Mouse (Mus musculus): ENCODE data around the gene Zc3h18.

DNA sequence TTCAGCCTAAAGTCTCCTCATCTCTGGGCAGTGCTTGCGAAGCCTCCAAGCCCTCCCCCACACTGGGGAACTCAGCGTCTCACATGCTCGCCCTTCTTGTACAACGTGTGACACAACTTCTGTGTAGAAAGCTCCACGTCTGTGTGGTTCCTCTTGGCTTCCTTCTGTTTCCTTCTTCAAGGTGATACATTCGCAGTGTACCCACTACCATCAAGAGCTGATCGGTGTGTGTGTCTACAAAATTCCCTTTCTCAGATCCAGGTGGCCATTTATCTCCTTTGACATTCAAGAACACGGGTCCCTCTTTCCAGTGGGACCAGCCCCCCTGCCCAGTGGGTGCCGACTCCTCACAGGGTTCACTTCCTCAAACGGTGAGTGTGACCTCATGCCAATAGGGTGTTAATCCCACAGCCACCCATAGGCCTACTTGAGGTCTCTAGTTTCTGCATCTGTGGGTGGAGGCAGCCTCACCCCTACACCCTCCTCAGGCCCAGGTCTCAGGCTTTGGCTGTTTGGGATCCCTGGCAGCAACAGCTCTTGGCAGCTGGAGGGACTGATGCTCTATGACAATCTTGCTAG lies 53.7 kb downstream of the Zc3h18 start:
- TF ChIP-seq CHD2 (IDR thresholded peaks at IDR 0.05; ENCODE audit: low read depth, low read length) = no peak
- TF ChIP-seq ZC3H11A (IDR thresholded peaks at IDR 0.05; ENCODE audit: borderline replicate concordance, low read depth, low read length) = no peak
- TF ChIP-seq HCFC1 (IDR thresholded peaks at IDR 0.05; ENCODE audit: borderline replicate concordance, insufficient read depth, low read length) = no peak
- no peak for TF ChIP-seq ZNF384 (IDR thresholded peaks at IDR 0.05; ENCODE audit: low read depth, low read length)

All from ES-E14 (cell line).